Mouse (Mus musculus) limb, embryonic 10.5 days (tissue): ENCODE measurements around the gene Carm1. TPM values are rescaled to one million over a fixed set of nuclear protein-coding genes. Genes with fewer than 3 reads are reported as not detected.

Source experiments
- microRNA counts: library from miRNA; unstranded; fragments of <30 nt; microRNA quantifications from one replicate; lab custom pipeline; 2017
- microRNA-seq: library from miRNA; unstranded; fragments of <30 nt; microRNA quantifications from one replicate; pipeline ENCODE4, GENCODE M21; 2017
- polyA plus RNA-seq: library from polyadenylated mRNA; unstranded; fragments of >200 nt; fragmentation: Nextera tagmentation; extraction: Ambion mirVana; gene quantifications from 2 replicates; pipeline ENCODE4 v1.2.1, GENCODE M21; 2016

Gene Carm1
- polyA plus RNA-seq, 1 experiment from 2014 or later, result 85.8 TPM

MicroRNA genes within 50 kb of the gene (microRNA counts, 519-probe panel; counts per million panel counts)
- microRNA mmu-miR-1946b (lab: Ali Mortazavi, UCI), result 684 counts per million, percentile 72 among the panel's probes with 10 or more counts

Small RNA genes within 50 kb of the gene (microRNA-seq; reads per million reads assigned to microRNA genes)
- not detected for gene Mir1946b

Other genes with a start within 250 kb of the Carm1 start
- 7.8 and 8.6 TPM in 2 replicates for gene Ap1m2, start 234.6 kb upstream of the Carm1 start, polyA plus RNA-seq
- gene Slc44a2, start 226.2 kb upstream of the Carm1 start, polyA plus RNA-seq, result 68.5 and 81.1 TPM in 2 replicates
- gene Ilf3, start 179.0 kb upstream of the Carm1 start, polyA plus RNA-seq, result 320 and 362 TPM in 2 replicates
- 66.2 and 79.0 TPM in 2 replicates for gene Qtrt1, start 135.1 kb upstream of the Carm1 start, polyA plus RNA-seq
- 71.7 and 79.7 TPM in 2 replicates for gene Dnm2, start 122.0 kb upstream of the Carm1 start, polyA plus RNA-seq
- 130 and 137 TPM in 2 replicates for gene Tmed1, start 36.6 kb upstream of the Carm1 start, polyA plus RNA-seq
- gene AB124611, start 20.7 kb upstream of the Carm1 start, polyA plus RNA-seq, result 3.6 and 4.3 TPM in 2 replicates
- 30.9 and 35.7 TPM in 2 replicates for gene Timm29, start 45.8 kb downstream of the Carm1 start, polyA plus RNA-seq
- gene Yipf2, start 45.9 kb downstream of the Carm1 start, polyA plus RNA-seq, result 17.6 and 26.2 TPM in 2 replicates
- gene Smarca4, start 69.3 kb downstream of the Carm1 start, polyA plus RNA-seq, result 169 and 171 TPM in 2 replicates
- gene Ldlr, start 176.6 kb downstream of the Carm1 start, polyA plus RNA-seq, result 55.2 and 57.3 TPM in 2 replicates
- gene Spc24, start 213.4 kb downstream of the Carm1 start, polyA plus RNA-seq, result 225 and 232 TPM in 2 replicates